Mouse (Mus musculus) lung, postnatal 25 days (tissue): Measurements from ENCODE around the gene Atp6v0e2.

Experiments used
- DNase-seq: peaks from one replicate; pipeline ENCODE4 v3.0.0; 2022; ENCODE audit warnings: low spot score

Gene Atp6v0e2

GRCm38 (mm10) chr6:48573981-48574380, 36.6 kb downstream of the Atp6v0e2 start:
- DNase-seq: no peak

DNA sequence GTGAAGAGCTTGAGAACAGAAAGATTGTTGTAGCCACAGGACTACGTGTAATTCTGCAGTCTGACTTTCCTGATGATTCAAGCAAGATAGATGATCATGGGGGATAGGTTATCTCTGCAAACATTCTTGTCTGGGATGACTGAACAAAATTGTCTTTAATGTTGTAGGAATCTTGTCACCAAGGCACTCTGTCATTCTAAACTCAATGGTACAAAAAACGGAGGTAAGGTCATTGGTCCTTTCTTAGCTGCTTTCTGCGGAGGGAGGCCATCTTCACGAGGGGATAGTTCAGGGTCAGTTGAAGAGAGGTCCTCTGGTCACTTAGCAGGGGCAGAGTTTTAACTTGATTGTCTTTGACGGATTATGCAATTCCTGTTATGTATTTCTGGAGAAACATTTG, 41.3 kb downstream of the Atp6v0e2 start:
- DNase-seq: no peak

GRCm38 (mm10) chr6:48579215-48579648, 41.8 kb downstream of the Atp6v0e2 start:
- DNase-seq: peak; percentile 55

GRCm38 (mm10) chr6:48581257-48581656, 43.8 kb downstream of the Atp6v0e2 start:
- DNase-seq: no peak

DNA sequence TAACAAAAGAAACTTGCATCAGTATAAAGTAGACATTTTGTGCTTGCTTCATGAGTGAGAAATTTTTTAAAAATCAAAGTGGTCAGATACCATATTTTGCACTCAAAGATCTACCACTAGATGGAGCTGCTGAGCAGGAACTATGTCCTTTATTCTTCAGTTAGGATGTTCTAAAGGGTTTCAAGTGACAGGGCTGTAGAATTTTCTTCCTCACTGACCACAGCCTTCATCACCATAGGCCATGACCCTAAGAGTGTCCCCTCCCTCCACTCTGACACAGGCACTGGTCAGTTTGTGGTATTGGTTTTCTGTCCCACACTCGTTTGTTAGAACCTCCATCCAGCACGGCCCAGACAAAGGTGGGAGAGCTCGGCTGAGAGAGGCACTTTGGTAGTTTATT, 44.6 kb downstream of the Atp6v0e2 start:
- DNase-seq: peak; percentile 48

DNA sequence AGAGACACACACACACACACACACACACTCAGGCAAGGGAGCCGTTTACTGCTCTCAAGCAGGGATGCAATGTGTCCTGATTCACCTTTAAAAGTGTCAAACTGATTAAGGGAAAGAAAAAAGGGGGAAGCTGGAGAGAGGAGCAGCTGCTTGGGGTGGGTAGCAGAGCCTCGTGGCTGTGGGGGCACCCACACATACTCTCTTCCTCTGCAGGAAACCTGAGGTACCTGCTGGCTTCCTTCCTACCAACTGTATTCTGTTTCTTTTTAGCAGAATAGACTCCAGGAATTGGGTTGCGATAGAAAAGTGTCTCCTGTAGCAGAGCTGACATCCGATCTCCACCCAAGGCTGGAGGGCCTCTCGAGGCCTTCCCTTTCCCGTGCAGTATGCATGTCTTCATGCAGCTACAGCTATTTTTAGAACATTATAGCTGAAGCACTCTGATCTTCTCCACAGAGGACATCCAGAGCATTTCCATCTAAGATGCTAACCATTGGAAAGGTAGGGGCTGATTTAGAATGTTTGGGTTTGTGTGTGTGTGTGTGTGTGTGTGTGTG, 51.9 kb downstream of the Atp6v0e2 start, which contains the start of gene Gm45021:
Gm45021 (plus strand) TSS at position 417 of the 557 bp plus-strand sequence.
- no peak for DNase-seq
